18 mouse cellular contexts compared by ENCODE assay signal in genomic region chr19:55938254-55939046, GRCm38 (mm10).
DNase-seq lines count a peak whose midpoint lies in the region; ATAC-seq and TF ChIP-seq lines count a peak whose summit lies in the region.
"Had no signal": no experiment of that assay in that cellular context is flagged by ENCODE, and none has a peak within 500 bp of the region (broad histone marks: within the 10 kb centered on the region; RNA-seq: fewer than 3 reads in every experiment).

No protein-coding gene starts in this region.

- no peaks in the 10 kb centered on the region for H3K79me2 ChIP-seq in MEL (ENCODE audit: control insufficient read depth, insufficient read depth, low read length, poor library complexity)

- H3K4me2 ChIP-seq in heart, embryonic 13.5 days = peak overlapping the region; percentile 20; the same call in 1 of the 2 replicates
- peak overlapping the region; percentile 73 for H3K4me2 ChIP-seq in liver, embryonic 13.5 days
- H3K4me2 ChIP-seq: embryonic facial prominence, embryonic 13.5 days; limb, embryonic 15.5 days; midbrain, embryonic 13.5 days had no signal

- intact Hi-C loops in heart, postnatal 36 days (cut with DNase I) = no loop called here
- intact Hi-C loops in left cerebral cortex, adult 2 months (cut with DNase I) = no loop called here

- peaks cover 1% of the 10 kb centered on the region; the same call in 1 of the 2 replicates for H3K36me3 ChIP-seq in heart, embryonic 13.5 days
- peaks cover 0 to 19% of the 10 kb centered on the region in 2 experiments; a peak in 2 of 4 replicates for H3K36me3 ChIP-seq in MEL (ENCODE audit: control insufficient read depth in 1 of 2, insufficient read depth in 2 of 2, low read length in 2 of 2)
- peaks cover 5% of the 10 kb centered on the region; the same call in 1 of the 2 replicates for H3K36me3 ChIP-seq in liver, embryonic 13.5 days
- H3K36me3 ChIP-seq in kidney, adult 2 months (ENCODE audit: control insufficient read depth, insufficient read depth, low read length) = no peaks in the 10 kb centered on the region
- H3K36me3 ChIP-seq: embryonic facial prominence, embryonic 13.5 days; hindbrain, embryonic 10.5 days; limb, embryonic 15.5 days; midbrain, embryonic 13.5 days had no signal

- H3K4me1 ChIP-seq in heart, embryonic 13.5 days = peaks cover 51% of the 10 kb centered on the region
- peaks cover 14 to 20% of the 10 kb centered on the region in 2 experiments for H3K4me1 ChIP-seq in MEL (ENCODE audit: control insufficient read depth in 1 of 2, insufficient read depth in 2 of 2, low read length in 2 of 2)
- peaks cover 85% of the 10 kb centered on the region for H3K4me1 ChIP-seq in liver, embryonic 13.5 days (replicated peaks)
- no peaks in the 10 kb centered on the region for H3K4me1 ChIP-seq in kidney, adult 2 months (ENCODE audit: control insufficient read depth, insufficient read depth, low read length)

- no peak for TF ChIP-seq CTCF in MEL (IDR thresholded peaks at IDR 0.05 in 2 of 3, conservative IDR thresholded peaks at IDR 0.05 in 1 of 3; ENCODE audit: control insufficient read depth in 1 of 3, insufficient read depth in 1 of 3, low read depth in 2 of 3, low read length in 3 of 3, poor library complexity in 1 of 3, severe bottlenecking in 1 of 3)
- TF ChIP-seq CTCF in left cerebral cortex, adult 2 months (IDR thresholded peaks at IDR 0.05) = no peak
- TF ChIP-seq CTCF in kidney, adult 2 months (conservative IDR thresholded peaks at IDR 0.05; ENCODE audit: insufficient read depth, insufficient read length, low read depth, low read length) = no peak

- 81% methylated on average over 21 of the region's 21 CpGs for WGBS in heart, embryonic 13.5 days
- WGBS in liver, embryonic 13.5 days (ENCODE audit: insufficient replicate concordance) = 43% methylated on average over 21 of the region's 21 CpGs
- 94% methylated on average over 21 of the region's 21 CpGs for WGBS in kidney, adult 2 months

- no peak for TF ChIP-seq RAD21 in MEL (IDR thresholded peaks at IDR 0.05; ENCODE audit: low read depth, low read length)

- H3K27ac ChIP-seq in heart, embryonic 13.5 days (replicated peaks) = no peak overlapping the region; the same call in 1 of the 2 replicates
- H3K27ac ChIP-seq in MEL (ENCODE audit: control insufficient read depth, low read depth, low read length) = peak overlapping the region; percentile 92
- peak overlapping the region; percentile 100 for H3K27ac ChIP-seq in liver, embryonic 13.5 days
- H3K27ac ChIP-seq in left cerebral cortex, adult 2 months = no peak overlapping the region
- no peak overlapping the region for H3K27ac ChIP-seq in kidney, adult 2 months (ENCODE audit: insufficient read depth, low read depth, low read length)
- H3K27ac ChIP-seq: embryonic facial prominence, embryonic 13.5 days; heart, adult 2 months; hindbrain, embryonic 10.5 days; limb, embryonic 15.5 days; midbrain, embryonic 13.5 days had no signal

- no peak for DNase-seq in heart, postnatal 36 days
- peak; percentile 93 for DNase-seq in MEL (ENCODE audit: low read depth, low spot score)
- DNase-seq in c-Kit-positive CD71-positive TER-119-positive erythroid progenitor cells, embryonic 14.5 days (ENCODE audit: low spot score) = peak; percentile 93
- peak; percentile 66 for DNase-seq in liver, embryonic 13.5 days
- DNase-seq in left cerebral cortex, adult 2 months (ENCODE audit: extremely low spot score in 1 of 2, low spot score in 2 of 2) = no peak
- no peak for DNase-seq in ovary, postnatal 36 days (ENCODE audit: low spot score)
- no peak for DNase-seq in kidney, adult 2 months
- DNase-seq: adrenal gland, postnatal 10 days; heart, adult 2 months; kidney, postnatal 10 days; layer of hippocampus, adult 9-11 months; lung, postnatal 36 days had no signal

- H3K4me3 ChIP-seq in heart, embryonic 13.5 days = no peak overlapping the region
- peak overlapping the region; percentile 39 to 54 for H3K4me3 ChIP-seq in MEL (ENCODE audit: control insufficient read depth in 1 of 2, insufficient read depth in 1 of 2, low read depth in 2 of 2, low read length in 2 of 2)
- H3K4me3 ChIP-seq in liver, embryonic 13.5 days (replicated peaks) = peak overlapping the region; percentile 54
- no peak overlapping the region for H3K4me3 ChIP-seq in left cerebral cortex, adult 2 months
- no peak overlapping the region for H3K4me3 ChIP-seq in kidney, adult 2 months (ENCODE audit: insufficient read depth, low read depth, low read length)
- H3K4me3 ChIP-seq: embryonic facial prominence, embryonic 13.5 days; heart, adult 2 months; hindbrain, embryonic 10.5 days; limb, embryonic 15.5 days; midbrain, embryonic 13.5 days had no signal

- no peak for ATAC-seq in heart, embryonic 13.5 days (ENCODE audit: extremely low read depth, insufficient number of reproducible peaks, low FRiP score, low TSS enrichment)
- peak; percentile 74 for ATAC-seq in liver, embryonic 13.5 days (ENCODE audit: low read depth)
- ATAC-seq: forebrain, embryonic 14.5 days; midbrain, embryonic 13.5 days had no signal

- TF ChIP-seq EP300 in MEL (IDR thresholded peaks at IDR 0.05; ENCODE audit: low read depth in 1 of 2, low read length in 2 of 2) = peak; percentile 100

- H3K9me3 ChIP-seq in heart, embryonic 13.5 days = no peaks in the 10 kb centered on the region
- H3K9me3 ChIP-seq in MEL (replicated peaks; ENCODE audit: insufficient read depth, low read length) = no peaks in the 10 kb centered on the region
- no peaks in the 10 kb centered on the region for H3K9me3 ChIP-seq in liver, embryonic 13.5 days (replicated peaks)
- H3K9me3 ChIP-seq: embryonic facial prominence, embryonic 13.5 days; hindbrain, embryonic 10.5 days; limb, embryonic 15.5 days; midbrain, embryonic 13.5 days had no signal

- TF ChIP-seq POLR2A in MEL (IDR thresholded peaks at IDR 0.05; ENCODE audit: control insufficient read depth in 1 of 2, insufficient read depth in 1 of 2, low read depth in 1 of 2, low read length in 2 of 2, poor library complexity in 1 of 2) = peak in 1 of 2 experiments; percentile 56; a peak in 2 of 4 replicates
- no peak for TF ChIP-seq POLR2A in kidney, adult 2 months (IDR thresholded peaks at IDR 0.05; ENCODE audit: low read depth, low read length)

- no peaks in the 10 kb centered on the region for H3K27me3 ChIP-seq in heart, embryonic 13.5 days (replicated peaks)
- no peaks in the 10 kb centered on the region for H3K27me3 ChIP-seq in MEL (ENCODE audit: control insufficient read depth in 1 of 2, insufficient read depth in 2 of 2, low read length in 2 of 2)
- no peaks in the 10 kb centered on the region for H3K27me3 ChIP-seq in liver, embryonic 13.5 days
- no peaks in the 10 kb centered on the region for H3K27me3 ChIP-seq in kidney, adult 2 months (replicated peaks; ENCODE audit: control insufficient read depth, insufficient read depth, low read length)
- H3K27me3 ChIP-seq: embryonic facial prominence, embryonic 13.5 days; limb, embryonic 15.5 days had no signal

- H3K9ac ChIP-seq in heart, embryonic 13.5 days = no peak overlapping the region
- H3K9ac ChIP-seq in MEL (ENCODE audit: control insufficient read depth, low read depth, low read length, poor library complexity, severe bottlenecking) = peak overlapping the region; percentile 53
- peak overlapping the region; percentile 76 for H3K9ac ChIP-seq in liver, embryonic 13.5 days
- H3K9ac ChIP-seq: embryonic facial prominence, embryonic 13.5 days; limb, embryonic 15.5 days; midbrain, embryonic 13.5 days had no signal

TF ChIP-seq in MEL, 35 proteins besides CTCF, POLR2A, EP300 and RAD21 (continues in another document):
- peak; percentile 99 for TF ChIP-seq MAZ (IDR thresholded peaks at IDR 0.05; ENCODE audit: low read depth, low read length)
- no peak for TF ChIP-seq POLR2AphosphoS5 (IDR thresholded peaks at IDR 0.05; ENCODE audit: borderline replicate concordance, low read depth, low read length)
- peak; percentile 91 for TF ChIP-seq BHLHE40 (IDR thresholded peaks at IDR 0.05; ENCODE audit: borderline replicate concordance, low read depth, low read length)
- TF ChIP-seq NELFE (IDR thresholded peaks at IDR 0.05; ENCODE audit: low read depth, low read length) = peak; percentile 35; the same call in 1 of the 2 replicates
- TF ChIP-seq ZNF384 (IDR thresholded peaks at IDR 0.05; ENCODE audit: low read depth, low read length) = peak; percentile 88
- TF ChIP-seq ZKSCAN1 (IDR thresholded peaks at IDR 0.05; ENCODE audit: low read depth, low read length) = no peak
- 0 out of 2 replicates have a peak, but pooled peaks have one; percentile 20 for TF ChIP-seq NRF1 (IDR thresholded peaks at IDR 0.05; ENCODE audit: insufficient read depth, low read depth, low read length, poor library complexity, severe bottlenecking)
- peak; percentile 99 for TF ChIP-seq ETS1 (IDR thresholded peaks at IDR 0.05; ENCODE audit: low read depth, low read length)
- peak; percentile 99 for TF ChIP-seq SIN3A (IDR thresholded peaks at IDR 0.05; ENCODE audit: low read length)
- no peak for TF ChIP-seq E2F4 (IDR thresholded peaks at IDR 0.05; ENCODE audit: borderline replicate concordance, low read depth, low read length)
- TF ChIP-seq SMC3 (IDR thresholded peaks at IDR 0.05; ENCODE audit: low read depth, low read length) = peak; percentile 20; the same call in 1 of the 2 replicates
- peak; percentile 46; the same call in 1 of the 2 replicates for TF ChIP-seq KAT2A (conservative IDR thresholded peaks at IDR 0.05; ENCODE audit: low read depth, low read length)
- peak; percentile 66 for TF ChIP-seq HCFC1 (IDR thresholded peaks at IDR 0.05; ENCODE audit: low read depth, low read length)
- TF ChIP-seq GABPA (IDR thresholded peaks at IDR 0.05; ENCODE audit: low read depth, low read length) = peak; percentile 58; the same call in 1 of the 2 replicates
- TF ChIP-seq MYC (IDR thresholded peaks at IDR 0.05; ENCODE audit: low read depth, low read length) = peak; percentile 95
- TF ChIP-seq UBTF (IDR thresholded peaks at IDR 0.05; ENCODE audit: borderline replicate concordance, insufficient read depth, low read depth, low read length) = no peak
- TF ChIP-seq CHD1 (IDR thresholded peaks at IDR 0.05; ENCODE audit: low read depth, low read length) = peak; percentile 92; the same call in 1 of the 2 replicates
- peak; percentile 41; the same call in 1 of the 2 replicates for TF ChIP-seq USF1 (IDR thresholded peaks at IDR 0.05; ENCODE audit: low read depth, low read length)
- TF ChIP-seq ELF1 (IDR thresholded peaks at IDR 0.05; ENCODE audit: low read depth, low read length) = peak; percentile 4; the same call in 1 of the 2 replicates
- TF ChIP-seq JUND (IDR thresholded peaks at IDR 0.05; ENCODE audit: low read depth, low read length) = peak; percentile 40; the same call in 1 of the 2 replicates
- peak; percentile 79 for TF ChIP-seq TBP (IDR thresholded peaks at IDR 0.05; ENCODE audit: low read depth, low read length)
- peak; percentile 82; the same call in 1 of the 2 replicates for TF ChIP-seq MEF2A (IDR thresholded peaks at IDR 0.05; ENCODE audit: extremely low read depth, insufficient replicate concordance, low read depth, low read length, poor library complexity, severe bottlenecking)
- TF ChIP-seq POLR2AphosphoS2 (IDR thresholded peaks at IDR 0.05; ENCODE audit: low read length) = peak; percentile 61; the same call in 1 of the 2 replicates
- peak; percentile 71 for TF ChIP-seq CHD2 (IDR thresholded peaks at IDR 0.05; ENCODE audit: low read length)

Comparison
In these comparisons a context has a peak if more than half of its experiments do, and no peak if none do; other contexts are left out.
1. H3K27ac ChIP-seq: peak in MEL (single experiment) and liver, embryonic 13.5 days (single experiment); none in heart, embryonic 13.5 days (single experiment), left cerebral cortex, adult 2 months (single experiment) and kidney, adult 2 months (single experiment).
2. H3K4me3 ChIP-seq: peak in MEL (2 of 2) and liver, embryonic 13.5 days (single experiment); none in heart, embryonic 13.5 days (single experiment), left cerebral cortex, adult 2 months (single experiment) and kidney, adult 2 months (single experiment).
3. DNase-seq: peak in MEL (single experiment), c-Kit-positive CD71-positive TER-119-positive erythroid progenitor cells, embryonic 14.5 days (single experiment) and liver, embryonic 13.5 days (single experiment); none in heart, postnatal 36 days (0 of 2), left cerebral cortex, adult 2 months (0 of 2), ovary, postnatal 36 days (single experiment) and kidney, adult 2 months (single experiment).